Mouse (Mus musculus): ENCODE data around the gene Col18a1.

Col18a1 gene

DNA sequence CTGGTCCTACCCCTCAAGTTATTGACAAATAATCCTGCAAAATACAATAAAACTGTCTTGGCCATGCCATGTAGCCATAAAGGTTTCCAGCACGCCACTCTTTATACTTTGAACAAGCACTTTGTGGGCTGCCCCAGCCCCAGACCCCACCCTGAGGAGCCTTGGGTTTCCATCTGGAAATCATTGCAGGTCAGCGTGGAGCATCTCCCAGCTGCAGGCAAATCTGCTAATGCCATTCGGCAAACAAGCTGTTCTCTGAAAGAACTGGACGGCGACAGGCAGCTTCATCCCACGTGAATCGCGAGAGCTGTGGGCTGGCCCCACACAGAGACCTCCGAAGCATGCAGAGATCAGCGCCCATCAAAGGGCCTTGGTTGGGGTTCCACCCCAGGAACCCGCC, 34.2 kb downstream of the Col18a1 start:
- no peak for TF ChIP-seq GATA4 (IDR thresholded peaks at IDR 0.05; ENCODE audit: insufficient replicate concordance, low read length)

DNA sequence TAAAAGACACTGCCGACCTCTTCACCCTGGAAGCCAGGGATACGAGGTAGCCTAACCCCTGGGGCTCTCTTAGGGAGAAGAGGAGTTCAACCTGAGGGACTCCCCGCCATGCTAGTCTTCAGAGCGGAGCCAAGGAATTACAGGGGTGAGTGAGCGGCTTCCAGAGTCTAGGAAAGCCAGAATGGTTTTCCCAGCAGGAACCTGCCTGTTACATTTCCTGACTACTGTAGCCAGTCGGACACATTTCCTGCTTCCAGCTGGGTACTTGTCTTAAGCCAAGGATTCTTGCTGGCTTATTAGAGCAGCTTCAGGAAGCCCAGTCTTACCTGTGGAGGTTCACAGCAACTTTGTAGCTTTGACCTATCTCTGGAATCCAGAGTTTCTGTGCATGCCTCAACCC, 34.8 kb downstream of the Col18a1 start:
- no peak for TF ChIP-seq GATA4 (IDR thresholded peaks at IDR 0.05; ENCODE audit: insufficient replicate concordance, low read length)

DNA sequence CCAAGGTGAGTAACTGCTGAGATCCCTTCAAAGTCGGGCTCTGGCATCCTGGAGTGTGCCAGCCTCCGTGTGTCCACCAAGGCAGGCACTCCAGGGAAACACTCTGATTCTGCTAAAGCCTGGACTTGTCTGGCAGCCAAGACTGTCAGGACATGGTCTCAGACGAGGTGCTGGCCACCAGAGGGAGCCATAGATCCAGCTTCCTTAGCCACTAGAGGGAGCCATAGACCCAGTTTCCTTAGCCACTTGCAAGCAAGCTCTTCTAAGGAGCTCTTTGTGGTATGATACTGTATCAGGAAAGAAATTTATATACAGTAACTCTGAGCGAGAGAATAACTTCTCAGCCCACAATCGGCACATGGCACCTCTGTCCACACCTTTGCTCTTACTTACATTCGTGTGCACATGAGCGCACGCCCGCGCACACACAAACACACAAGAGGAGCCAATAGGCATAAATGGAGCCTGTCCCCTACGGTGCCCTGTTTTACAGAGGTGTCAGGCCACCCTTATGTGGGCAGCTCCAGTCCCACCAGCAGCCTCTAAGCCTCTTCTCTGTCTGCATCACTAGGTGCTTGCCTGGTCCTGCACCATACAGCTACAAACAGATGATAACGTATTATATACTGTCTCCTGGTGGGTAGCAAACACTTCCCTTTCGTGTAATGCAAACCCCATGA, 35.6 kb downstream of the Col18a1 start:
- no peak for TF ChIP-seq GATA4 (IDR thresholded peaks at IDR 0.05; ENCODE audit: insufficient replicate concordance, low read length)

DNA sequence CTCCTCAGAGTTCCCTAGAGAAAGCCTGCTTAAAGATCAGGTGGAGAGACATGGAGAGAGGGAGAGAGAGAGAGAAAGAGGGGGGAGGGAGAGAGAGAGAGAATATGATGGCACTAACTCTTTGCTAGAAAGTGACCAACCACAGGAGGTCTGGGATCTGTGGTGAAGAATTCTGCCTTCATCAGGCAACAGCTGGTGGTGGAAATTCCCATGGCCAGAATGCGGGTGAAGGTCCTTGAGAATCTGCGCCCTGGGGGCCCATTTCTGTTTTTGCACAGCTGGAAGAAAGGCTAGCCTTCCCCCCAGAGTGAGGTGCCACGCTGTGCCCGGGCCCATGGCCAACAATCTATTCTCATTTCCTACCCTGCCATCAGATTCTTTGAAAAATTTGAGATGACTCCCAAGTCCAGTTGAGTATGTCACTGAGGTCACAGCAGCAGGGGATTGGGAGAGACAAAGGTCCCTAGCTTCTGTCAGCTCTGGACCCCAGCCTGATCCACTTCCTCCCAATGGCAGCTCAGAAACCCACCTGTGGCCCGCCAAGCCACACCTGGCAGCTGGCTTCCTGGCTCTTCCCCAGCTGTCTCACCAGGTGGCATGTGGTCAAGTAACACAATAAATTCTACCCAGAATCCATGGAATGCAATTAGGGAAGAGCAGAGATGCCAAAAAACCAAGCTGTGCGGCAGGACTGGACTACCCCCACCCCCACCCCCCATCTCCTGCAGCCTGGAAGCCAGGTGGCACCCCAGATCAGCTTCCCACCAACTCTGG, 36.5 kb downstream of the Col18a1 start:
- TF ChIP-seq GATA4 (IDR thresholded peaks at IDR 0.05; ENCODE audit: insufficient replicate concordance, low read length), result no peak

DNA sequence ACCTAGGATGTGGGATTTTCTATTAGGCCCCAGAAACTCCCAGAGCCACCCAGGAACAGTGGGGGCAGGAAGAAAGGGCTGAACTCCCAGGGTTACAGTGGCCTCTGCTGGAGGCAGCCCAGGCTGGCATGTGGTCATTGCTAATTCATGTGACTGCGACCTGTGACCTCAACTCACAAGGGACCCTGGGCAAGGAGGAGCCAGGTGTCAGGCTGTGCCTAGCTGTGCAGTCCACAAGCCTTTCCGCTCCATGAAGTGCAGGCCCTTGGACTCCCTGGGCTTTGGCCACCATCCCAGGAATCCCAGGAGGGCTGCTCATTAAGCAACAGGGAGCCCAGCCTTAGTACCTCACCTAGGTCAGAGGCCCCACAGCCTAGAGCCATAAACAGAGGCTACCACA, 38.4 kb downstream of the Col18a1 start:
- TF ChIP-seq GATA4 (IDR thresholded peaks at IDR 0.05; ENCODE audit: insufficient replicate concordance, low read length), result no peak

DNA sequence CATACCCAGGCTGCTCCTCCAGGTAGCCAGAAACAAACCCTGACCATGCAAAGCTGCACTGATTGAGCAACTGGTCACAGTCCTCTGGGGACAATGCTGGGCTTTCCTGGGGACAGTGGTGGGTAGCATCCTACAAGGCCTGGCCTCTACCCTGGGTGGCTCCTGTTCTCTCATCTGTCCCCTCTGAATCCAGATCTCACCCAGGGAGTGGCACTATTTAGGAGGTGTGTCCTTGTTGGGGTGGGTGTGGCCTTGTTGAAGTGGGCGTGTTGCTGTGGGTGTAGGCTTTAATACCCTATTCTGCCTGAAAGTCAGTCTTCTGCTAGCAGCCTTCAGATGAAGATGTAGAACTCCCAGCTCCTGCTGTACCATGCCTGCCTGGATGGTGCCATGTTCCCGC, 39.8 kb downstream of the Col18a1 start:
- no peak for TF ChIP-seq GATA4 (IDR thresholded peaks at IDR 0.05; ENCODE audit: insufficient replicate concordance, low read length)

DNA sequence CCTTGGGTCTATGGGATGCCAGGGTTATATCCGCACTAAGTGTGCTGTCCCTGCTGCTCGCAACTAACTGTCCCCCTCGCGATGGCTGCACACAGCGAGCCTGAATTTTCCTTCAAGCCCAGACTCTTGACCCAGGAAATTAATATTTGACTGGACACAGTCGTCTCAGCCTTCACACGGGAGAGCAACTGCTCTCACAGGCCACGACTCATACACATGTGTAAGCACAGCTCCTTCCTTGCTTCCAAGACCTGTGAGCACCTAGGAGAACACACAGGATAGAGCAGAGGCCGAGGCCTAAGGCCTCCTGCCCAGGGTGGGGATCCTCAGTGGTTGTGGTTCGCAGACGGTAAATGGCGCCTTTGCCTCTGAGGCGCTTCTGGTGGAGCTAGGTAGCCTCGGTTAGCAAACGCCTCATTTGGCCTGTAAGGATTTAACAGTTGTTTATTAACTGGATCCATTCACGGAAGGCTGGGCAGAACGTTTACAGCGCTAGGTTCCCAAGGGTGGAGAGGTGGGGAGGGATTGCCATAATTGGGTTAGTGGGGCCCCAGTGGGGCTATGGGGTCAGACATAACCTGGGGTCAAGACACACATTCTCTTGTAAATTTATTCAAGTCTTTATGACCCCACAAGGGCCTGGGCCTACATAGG, 41.1 kb downstream of the Col18a1 start:
- TF ChIP-seq GATA4 (IDR thresholded peaks at IDR 0.05; ENCODE audit: insufficient replicate concordance, low read length), result no peak

DNA sequence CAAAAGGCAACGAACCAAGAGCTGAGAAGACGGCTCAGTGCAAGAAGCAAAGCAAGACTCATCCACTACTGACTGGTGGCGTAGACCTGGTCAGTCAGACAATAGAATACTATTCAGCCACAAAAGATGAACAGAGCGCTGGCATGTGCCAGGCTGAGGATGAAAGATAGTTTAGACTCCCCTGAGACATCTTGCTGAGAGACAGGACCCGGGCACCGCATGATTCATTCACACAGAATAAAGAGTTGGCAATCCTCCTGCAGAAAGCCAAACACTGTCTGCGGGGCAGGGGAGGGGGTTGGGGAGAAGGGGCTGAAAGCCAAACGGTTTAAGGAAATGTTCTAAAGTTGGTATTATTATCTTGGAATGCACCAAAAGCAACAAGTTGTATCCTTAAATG, 42.4 kb downstream of the Col18a1 start:
- TF ChIP-seq GATA4 (IDR thresholded peaks at IDR 0.05; ENCODE audit: insufficient replicate concordance, low read length), result no peak

DNA sequence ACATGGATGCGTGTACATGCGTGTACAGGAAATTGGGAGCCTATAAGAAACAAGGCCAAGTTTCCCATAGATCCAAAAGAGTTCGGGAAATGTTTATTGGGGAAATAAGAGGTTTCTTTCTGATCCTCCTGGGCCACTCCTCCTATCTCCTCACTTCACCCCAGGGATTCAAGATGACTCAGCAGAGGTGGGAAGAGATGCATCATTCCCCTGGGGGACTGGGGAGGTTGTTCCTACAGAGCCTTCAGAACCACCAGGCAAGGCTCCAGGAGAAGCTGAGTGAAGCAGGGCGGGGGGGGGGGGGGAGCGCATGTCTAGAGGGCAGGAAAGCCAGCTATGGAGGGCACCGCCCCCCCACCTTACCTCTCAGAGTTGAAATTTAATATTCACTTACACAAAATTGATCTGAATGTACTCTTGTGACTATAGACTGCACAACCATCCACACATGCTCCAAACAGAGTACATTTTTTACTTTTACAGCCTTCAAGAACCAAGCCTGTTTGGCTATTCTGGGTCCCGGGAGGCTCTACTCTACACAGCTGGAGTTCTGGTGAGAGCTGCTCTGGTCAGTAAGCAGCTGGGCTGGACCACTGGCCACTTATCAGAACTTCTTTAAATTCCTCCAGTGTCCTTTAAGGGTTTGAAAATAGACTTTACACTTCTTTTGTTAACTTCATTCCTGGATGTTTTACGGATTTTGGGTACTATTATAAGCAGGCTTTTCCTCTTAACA, 44.9 kb downstream of the Col18a1 start:
- no peak for TF ChIP-seq GATA4 (IDR thresholded peaks at IDR 0.05; ENCODE audit: insufficient replicate concordance, low read length)

DNA sequence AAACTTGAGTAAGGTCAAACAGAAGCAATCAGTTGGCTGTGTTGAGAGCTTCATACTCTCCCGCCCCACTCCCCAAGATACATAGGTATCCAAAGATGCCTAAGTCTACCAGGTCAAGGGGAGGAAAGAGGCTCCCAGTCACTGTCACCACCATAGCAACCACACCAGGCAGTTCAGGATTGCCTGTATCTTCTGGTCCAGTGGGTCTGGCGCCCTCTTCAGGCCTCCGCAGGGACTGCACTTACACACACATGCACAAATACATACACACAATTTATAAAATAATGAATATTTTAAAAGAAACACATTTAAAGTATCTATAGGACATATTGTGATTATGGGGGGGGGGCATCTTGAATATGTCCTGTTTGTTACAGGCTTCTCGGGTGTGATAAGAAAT, 45.8 kb downstream of the Col18a1 start:
- TF ChIP-seq GATA4 (IDR thresholded peaks at IDR 0.05; ENCODE audit: insufficient replicate concordance, low read length), result no peak

DNA sequence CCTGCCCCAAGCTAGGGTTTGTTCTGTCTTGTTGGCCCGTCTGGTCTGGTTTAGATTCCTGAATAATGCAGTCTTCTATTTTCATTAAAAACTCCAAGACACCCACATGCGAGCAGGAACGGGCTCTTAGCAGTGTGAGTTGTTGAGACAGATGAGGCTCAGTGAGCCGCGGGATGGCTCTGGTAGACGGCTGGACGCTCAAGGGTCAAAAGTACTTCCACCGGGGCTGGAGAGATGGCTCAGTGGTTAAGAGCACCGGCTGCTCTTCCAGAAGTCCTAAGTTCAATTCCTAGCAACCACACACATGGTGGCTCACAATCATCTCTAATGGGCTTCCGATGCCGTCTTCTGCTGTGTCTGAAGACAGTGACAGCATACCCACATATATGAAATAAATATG, 46.9 kb downstream of the Col18a1 start:
- TF ChIP-seq GATA4 (IDR thresholded peaks at IDR 0.05; ENCODE audit: insufficient replicate concordance, low read length), result no peak

DNA sequence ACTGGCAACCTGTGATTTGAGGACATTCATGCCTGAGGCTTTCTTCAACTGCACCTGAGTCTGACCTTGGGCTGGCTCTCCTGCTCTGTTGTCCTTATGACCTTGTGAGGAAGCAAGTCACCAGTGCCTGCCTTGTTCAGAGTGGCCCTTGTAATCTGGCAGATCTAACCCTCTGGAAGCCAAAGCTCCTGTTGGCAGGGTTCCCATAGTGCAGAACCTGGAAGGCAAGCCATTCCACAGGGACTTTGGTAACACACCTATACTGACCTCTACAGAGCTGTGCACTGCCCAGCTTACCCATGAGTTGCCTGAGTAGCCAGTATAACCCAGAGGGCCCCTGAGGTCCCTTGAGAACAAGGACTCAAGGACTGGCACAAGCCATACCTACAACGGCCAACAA, 48.0 kb downstream of the Col18a1 start:
- peak; percentile 96 for TF ChIP-seq GATA4 (IDR thresholded peaks at IDR 0.05; ENCODE audit: insufficient replicate concordance, low read length)

DNA sequence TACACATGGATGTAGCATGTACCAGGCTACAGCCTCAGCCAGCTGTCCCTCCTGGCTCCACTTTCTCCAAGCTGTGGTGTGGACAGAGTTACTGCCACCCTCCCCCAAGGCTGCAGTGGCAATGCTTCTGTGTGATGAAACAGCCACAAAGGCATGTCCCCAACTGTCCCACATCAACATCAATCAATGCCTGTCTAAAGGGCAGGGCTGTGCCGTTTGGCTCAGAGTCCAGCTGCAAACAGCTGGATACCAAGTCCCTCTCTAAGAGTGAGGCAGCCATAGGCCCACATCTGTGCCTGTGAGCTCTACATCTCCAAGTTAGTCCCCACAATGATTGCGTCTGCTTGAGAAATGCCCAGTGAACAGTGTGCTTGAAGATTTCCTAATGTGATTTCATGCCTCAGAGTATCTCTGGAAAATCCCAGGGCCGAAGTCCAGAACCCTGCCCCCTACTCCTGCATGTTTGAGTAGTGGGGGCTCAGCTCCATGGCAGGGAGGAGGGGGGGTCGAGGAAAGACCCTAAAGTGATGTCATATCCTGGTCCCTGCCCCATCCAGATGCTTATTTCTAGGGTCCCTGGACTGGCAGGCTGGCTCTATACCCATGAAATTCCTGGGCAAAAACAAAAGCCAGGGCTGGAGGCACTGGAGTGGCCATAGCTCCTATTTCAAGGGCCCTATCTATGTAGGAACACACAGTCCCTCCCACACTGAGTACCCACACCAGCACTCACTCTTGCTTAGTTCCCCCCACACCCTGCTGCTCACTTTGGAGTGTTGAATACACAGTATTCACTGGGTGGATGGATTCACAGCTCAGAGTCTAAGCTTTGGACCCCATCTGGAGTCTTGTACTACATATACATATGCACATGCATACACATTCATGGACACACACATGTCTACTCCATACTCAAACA, 49.6 kb downstream of the Col18a1 start:
- no peak for TF ChIP-seq GATA4 (IDR thresholded peaks at IDR 0.05; ENCODE audit: insufficient replicate concordance, low read length)

DNA sequence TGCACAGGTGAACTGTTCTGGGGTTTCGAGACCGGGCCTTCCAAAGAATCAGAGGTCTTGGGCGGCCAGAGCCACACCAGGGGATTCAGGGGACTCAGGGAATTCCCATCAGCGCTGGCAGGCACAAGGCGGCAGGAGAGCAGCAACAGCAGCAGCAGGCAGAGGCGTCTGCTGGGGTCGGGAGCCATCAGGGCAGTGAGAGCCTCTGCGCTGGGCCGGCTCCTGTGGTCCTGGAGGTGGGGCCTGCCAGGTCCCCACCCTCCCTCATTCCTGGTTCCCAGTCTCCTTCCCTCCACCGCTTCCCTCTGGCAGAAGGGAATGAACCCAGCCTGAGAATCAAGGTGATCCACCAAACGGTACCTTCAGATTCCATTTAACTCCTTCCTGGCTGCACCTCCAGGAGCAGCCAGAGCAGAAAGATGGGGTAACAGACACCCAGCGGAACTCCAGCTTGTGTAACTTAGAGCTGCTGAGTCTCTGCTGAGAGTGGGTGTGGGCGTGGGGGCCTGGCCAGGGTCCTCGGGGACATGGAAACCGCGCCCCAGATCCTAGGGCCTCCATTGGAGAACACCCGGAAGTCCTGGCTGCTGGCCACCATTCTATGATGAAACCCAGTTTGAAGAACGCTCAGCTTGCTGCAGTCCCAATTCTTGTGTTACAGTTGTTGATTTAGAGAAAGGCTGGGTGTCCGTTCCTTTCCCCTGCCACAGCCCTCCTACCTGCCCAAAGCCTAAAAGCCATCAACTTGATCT, 52.7 kb downstream of the Col18a1 start:
- no peak for TF ChIP-seq GATA4 (IDR thresholded peaks at IDR 0.05; ENCODE audit: insufficient replicate concordance, low read length)

Data from liver, adult (tissue).